Mouse (Mus musculus) ES-E14 (cell line): Measurements from ENCODE around the gene Stra6l. TPM values are rescaled to one million over a fixed set of nuclear protein-coding genes. Genes with fewer than 3 reads are reported as not detected.

ENCODE experiments used
- DNase-seq: peaks from one replicate; pipeline ENCODE4 v3.0.0-alpha.2; 2013; ENCODE audit warnings: low read depth, low spot score
- H3K27ac ChIP-seq: 2 replicates; pipeline ENCODE4 v1.5.1; 2012; ENCODE audit warnings: low read depth, mild to moderate bottlenecking, low read length, moderate library complexity, mixed read lengths; ENCODE audit not compliant: poor library complexity, insufficient read depth, severe bottlenecking
- H3K36me3 ChIP-seq: 2 replicates; pipeline ENCODE4 v1.6.1; 2012; ENCODE audit warnings: mild to moderate bottlenecking, low read length, moderate library complexity, mixed read lengths; ENCODE audit not compliant: control insufficient read depth, poor library complexity, insufficient read depth, severe bottlenecking
- H3K4me1 ChIP-seq, 2 experiments: fragments of 150-350 bp in 1 of 2; sonication (generic) in 1 of 2; 2 replicates each; pipeline ENCODE4 v1.6.1; 2012; ENCODE audit warnings: low read length in 2 of 2, mild to moderate bottlenecking in 1 of 2, mixed read lengths in 1 of 2; ENCODE audit not compliant: control insufficient read depth in 2 of 2, insufficient read depth in 2 of 2, poor library complexity in 1 of 2
- H3K4me3 ChIP-seq, 2 experiments: fragments of 150-350 bp in 1 of 2; sonication (generic) in 1 of 2; 2 replicates each; pipeline ENCODE4 v1.5.1; 2012; ENCODE audit warnings: low read length in 2 of 2, low read depth in 1 of 2, mild to moderate bottlenecking in 1 of 2, mixed read lengths in 1 of 2; ENCODE audit not compliant: insufficient read depth in 1 of 2, poor library complexity in 1 of 2, severe bottlenecking in 1 of 2
- H3K9ac ChIP-seq: 2 replicates; pipeline ENCODE4 v1.6.1; 2012; ENCODE audit warnings: low read depth, mild to moderate bottlenecking, low read length, mixed read lengths; ENCODE audit not compliant: poor library complexity, insufficient read depth, severe bottlenecking
- H3K9me3 ChIP-seq: fragments of 150-350 bp; sonication (generic); 2 replicates; pipeline ENCODE4 v1.6.1; 2012; ENCODE audit warnings: low read depth, mild to moderate bottlenecking, low read length; ENCODE audit not compliant: control insufficient read depth, insufficient read depth
- CHD2 ChIP-seq: IDR thresholded peaks from 2 replicates; pipeline ENCODE4 v1.6.1; 2014; ENCODE audit warnings: mild to moderate bottlenecking, low read depth, low read length, inconsistent platforms
- HCFC1 ChIP-seq: IDR thresholded peaks from 2 replicates; pipeline ENCODE4 v1.6.1; 2012; ENCODE audit warnings: low read length, inconsistent platforms, borderline replicate concordance; ENCODE audit not compliant: insufficient read depth
- MAFK ChIP-seq: IDR thresholded peaks from 2 replicates; pipeline ENCODE4 v1.6.1; 2014; ENCODE audit warnings: mild to moderate bottlenecking, low read depth, low read length, inconsistent platforms; ENCODE audit not compliant: insufficient read depth
- ZC3H11A ChIP-seq: IDR thresholded peaks from 2 replicates; pipeline ENCODE4 v1.6.1; 2012; ENCODE audit warnings: low read depth, mild to moderate bottlenecking, inconsistent platforms, low read length, borderline replicate concordance
- ZNF384 ChIP-seq: IDR thresholded peaks from 2 replicates; pipeline ENCODE4 v1.6.1; 2012; ENCODE audit warnings: low read depth, low read length, inconsistent platforms
- in situ Hi-C, 2 experiments: fragments of 600-800 bp; cut with MboI; formaldehyde crosslinking; loops; one replicate each; pipeline ENCODE4 v1.15.1; 2025; ENCODE audit warnings: low sequenced_read_pairs in 2 of 2, inconsistent platforms in 1 of 2; ENCODE audit not compliant: unreplicated experiment in 2 of 2
- total RNA-seq: library from RNA; depleted of rRNA; stranded (reverse); fragments of 300-350 nt; gene quantifications from 2 replicates; pipeline ENCODE4 v1.2.3, GENCODE M21; 2012

Gene Stra6l
- total RNA-seq, 1 experiment = 0.40 TPM

GRCm38 (mm10) chr4:45867416-45867815, 19.0 kb downstream of the Stra6l start:
- H3K9ac ChIP-seq = no peak overlapping the region
- DNase-seq = no peak
- TF ChIP-seq ZC3H11A (no peak), HCFC1 (no peak), ZNF384 (no peak), CHD2 (no peak), MAFK (no peak)
- no peaks in the 10 kb centered on the region for H3K9me3 ChIP-seq
- in situ Hi-C loops = no loop called here
- H3K4me1 ChIP-seq = peaks cover 1 to 23% of the 10 kb centered on the region in 2 experiments; a peak in 2 of 4 replicates
- H3K4me3 ChIP-seq = no peak overlapping the region
- H3K27ac ChIP-seq = 0 out of 2 replicates have a peak overlapping the region, but pooled peaks have one; percentile 17
- H3K36me3 ChIP-seq = no peaks in the 10 kb centered on the region

GRCm38 (mm10) chr4:45869021-45869815, 20.8 kb downstream of the Stra6l start:
- no peaks in the 10 kb centered on the region for H3K36me3 ChIP-seq
- peak overlapping the region; percentile 10 for H3K9ac ChIP-seq
- TF ChIP-seq HCFC1 (no peak), ZNF384 (no peak), MAFK (no peak), ZC3H11A (no peak), CHD2 (no peak)
- H3K4me1 ChIP-seq = peaks cover 1 to 23% of the 10 kb centered on the region in 2 experiments; a peak in 2 of 4 replicates
- no peak overlapping the region; a peak in 1 of 4 replicates for H3K4me3 ChIP-seq
- DNase-seq = no peak
- no peaks in the 10 kb centered on the region for H3K9me3 ChIP-seq
- in situ Hi-C loops = no loop called here
- H3K27ac ChIP-seq = no peak overlapping the region

DNA sequence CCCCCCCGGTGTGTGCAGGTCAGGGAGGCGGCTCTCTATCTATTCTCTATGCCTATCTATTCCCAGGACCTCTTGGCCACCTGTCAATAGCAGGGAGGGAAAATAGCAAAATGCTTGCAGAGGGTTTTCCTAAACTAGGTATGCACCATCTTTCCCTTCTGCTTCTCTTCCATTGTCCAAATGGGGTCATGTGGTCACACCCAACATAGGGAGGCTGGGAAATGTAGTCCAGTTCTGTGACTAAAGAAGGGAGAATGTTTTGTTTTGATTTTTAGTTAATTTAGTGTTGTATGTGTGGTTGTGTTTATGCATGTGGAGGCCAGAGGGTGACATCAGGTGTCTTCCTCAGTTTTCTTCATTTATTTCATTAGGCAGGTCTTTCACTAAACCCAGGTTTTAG, 23.7 kb downstream of the Stra6l start:
- Histone ChIP-seq H3K4me1 (peaks cover 0 to 19% of the 10 kb centered on the region in 2 experiments; a peak in 2 of 4 replicates), H3K36me3 (no peaks in the 10 kb centered on the region), H3K9ac (no peak overlapping the region), H3K9me3 (no peaks in the 10 kb centered on the region), H3K27ac (no peak overlapping the region), H3K4me3 (no peak overlapping the region)
- TF ChIP-seq HCFC1 (peak; percentile 90), MAFK (no peak), ZNF384 (no peak), ZC3H11A (no peak), CHD2 (no peak)
- no peak for DNase-seq
- in situ Hi-C loops = no loop called here

- H3K4me1 ChIP-seq = no peaks in the 10 kb centered on the region
- peak; percentile 54 for DNase-seq
- TF ChIP-seq MAFK = no peak
- no peak for TF ChIP-seq HCFC1
- no peak for TF ChIP-seq CHD2
- TF ChIP-seq ZC3H11A = no peak
- H3K9me3 ChIP-seq = no peaks in the 10 kb centered on the region
- no peak overlapping the region for H3K27ac ChIP-seq
- in situ Hi-C loops = no loop called here
- H3K9ac ChIP-seq = no peak overlapping the region
- no peak overlapping the region for H3K4me3 ChIP-seq
- H3K36me3 ChIP-seq = no peaks in the 10 kb centered on the region
Observed at GRCm38 (mm10) chr4:45878929-45879328, 30.5 kb downstream of the Stra6l start.
